Mouse (Mus musculus) bone marrow macrophage, adult 2 months (primary cell): Measurements from ENCODE around the gene Ctsl.

Experiments
- CTCF ChIP-seq: IDR thresholded peaks from 2 replicates; pipeline ENCODE4 v1.5.1; 2012; ENCODE audit warnings: low read depth, mild to moderate bottlenecking, low read length, moderate library complexity
- POLR2A ChIP-seq: IDR thresholded peaks from 2 replicates; pipeline ENCODE4 v1.6.1; 2012; ENCODE audit warnings: mild to moderate bottlenecking, low read depth, low read length, borderline replicate concordance

DNA sequence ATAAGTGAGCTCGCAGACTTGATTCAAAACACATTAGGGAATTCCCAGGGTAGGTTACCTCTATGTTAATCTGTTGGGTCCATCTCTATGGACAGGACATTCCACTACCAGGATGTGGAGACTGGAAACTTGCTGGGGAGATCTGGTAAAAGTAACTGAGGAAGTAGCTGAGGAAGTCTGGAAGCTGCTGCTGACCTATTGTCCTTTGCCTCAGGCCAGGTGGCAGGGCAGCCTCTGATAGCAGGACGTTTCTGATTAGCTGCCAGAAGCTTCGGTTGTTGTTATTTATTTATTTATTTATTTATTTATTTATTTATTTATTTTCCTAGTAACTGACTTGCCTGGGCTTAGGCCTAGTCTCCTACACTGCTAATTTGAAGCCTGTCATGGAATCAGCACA, 32.8 kb upstream of the Ctsl start:
- TF ChIP-seq CTCF, result no peak
- TF ChIP-seq POLR2A, result no peak
